Mouse (Mus musculus) midbrain, embryonic 13.5 days (tissue): ENCODE measurements around the gene Pitx3. TPM values are rescaled to one million over a fixed set of nuclear protein-coding genes. Genes with fewer than 3 reads are reported as not detected.
"Not testable (repeated sequence)": the region's sequence is repeated elsewhere in the genome, so short reads cannot be mapped to it uniquely, and the experiment has no call there.

Experiments used
- ATAC-seq: fragments of 200-750 bp; cut with Nextera tagmentation; 2 replicates; pipeline ENCODE4 v1.8.0; 2017; ENCODE audit warnings: mild to moderate bottlenecking, moderate TSS enrichment, moderate library complexity
- H3K27ac ChIP-seq: fragments of 300-500 bp; sonication (generic); 2 replicates; pipeline ENCODE4 v1.5.1; 2015; ENCODE audit warnings: inconsistent platforms, mild to moderate bottlenecking, moderate library complexity
- H3K27me3 ChIP-seq: fragments of 300-500 bp; sonication (generic); 2 replicates; pipeline ENCODE4 v1.6.1; 2015; ENCODE audit warnings: mild to moderate bottlenecking, inconsistent platforms
- H3K36me3 ChIP-seq: fragments of 300-500 bp; sonication (generic); 2 replicates; pipeline ENCODE4 v1.6.1; 2015; ENCODE audit warnings: mild to moderate bottlenecking, inconsistent platforms
- H3K4me1 ChIP-seq: fragments of 300-500 bp; sonication (generic); replicated peaks from 2 replicates; pipeline ENCODE4 v1.6.1; 2015; ENCODE audit warnings: inconsistent platforms
- H3K4me2 ChIP-seq: fragments of 300-500 bp; sonication (generic); replicated peaks from 2 replicates; pipeline ENCODE4 v1.6.1; 2015; ENCODE audit warnings: moderate library complexity, mild to moderate bottlenecking, inconsistent platforms
- H3K4me3 ChIP-seq: fragments of 300-500 bp; sonication (generic); replicated peaks from 2 replicates; pipeline ENCODE4 v1.5.1; 2015; ENCODE audit warnings: mild to moderate bottlenecking, inconsistent platforms
- H3K9ac ChIP-seq: fragments of 300-500 bp; sonication (generic); replicated peaks from 2 replicates; pipeline ENCODE4 v1.6.1; 2015; ENCODE audit warnings: mild to moderate bottlenecking, inconsistent platforms
- H3K9me3 ChIP-seq: fragments of 300-500 bp; sonication (generic); 2 replicates; pipeline ENCODE4 v1.6.1; 2016; ENCODE audit warnings: mild to moderate bottlenecking, inconsistent platforms
- WGBS: fragments of 180-500 bp; shearing (Covaris S2); methylation state at CpG from one replicate; pipeline ENCODE4 v1.1.7; 2015; 5-methylcytosine and 5-hydroxymethylcytosine counted together
- polyA plus RNA-seq: library from polyadenylated mRNA; unstranded; fragments of >200 nt; fragmentation: Nextera tagmentation; extraction: Ambion mirVana; gene quantifications from 2 replicates; pipeline ENCODE4 v1.2.1, GENCODE M21; 2015

The Pitx3 gene
- polyA plus RNA-seq, 1 experiment from 2014 or later: 9.9 TPM

DNA sequence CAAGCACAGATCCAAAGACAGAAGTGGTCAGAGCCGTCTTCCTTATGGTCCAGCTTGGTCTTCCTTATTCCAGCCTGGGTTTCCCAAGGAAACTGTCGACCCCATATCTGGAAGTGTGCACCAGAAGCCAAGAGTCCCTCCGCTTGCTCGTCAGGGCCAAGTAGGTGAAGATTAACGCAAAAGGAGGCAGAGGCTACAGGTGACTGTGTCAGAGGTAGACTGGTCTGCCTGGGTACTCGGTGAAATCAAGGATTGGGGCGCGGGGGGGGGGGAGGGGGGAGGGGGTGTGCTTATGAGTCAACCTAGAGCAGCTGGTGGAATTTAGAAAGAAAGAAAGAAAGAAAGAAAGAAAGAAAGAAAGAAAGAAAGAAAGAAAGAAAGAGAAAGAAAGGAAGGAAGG lies 16.8 kb downstream of the Pitx3 start:
- Histone ChIP-seq H3K9ac (no peak overlapping the region), H3K4me2 (peak overlapping the region; percentile 41; the same call in 1 of the 2 replicates), H3K27ac (no peak overlapping the region), H3K27me3 (peaks cover 66% of the 10 kb centered on the region), H3K4me1 (peaks cover 17% of the 10 kb centered on the region), H3K4me3 (peak overlapping the region; percentile 17; the same call in 1 of the 2 replicates), H3K9me3 (no peaks in the 10 kb centered on the region), H3K36me3 (no peaks in the 10 kb centered on the region)
- no peak for ATAC-seq
- 10% methylated on average over 6 of the region's 8 CpGs for WGBS

DNA sequence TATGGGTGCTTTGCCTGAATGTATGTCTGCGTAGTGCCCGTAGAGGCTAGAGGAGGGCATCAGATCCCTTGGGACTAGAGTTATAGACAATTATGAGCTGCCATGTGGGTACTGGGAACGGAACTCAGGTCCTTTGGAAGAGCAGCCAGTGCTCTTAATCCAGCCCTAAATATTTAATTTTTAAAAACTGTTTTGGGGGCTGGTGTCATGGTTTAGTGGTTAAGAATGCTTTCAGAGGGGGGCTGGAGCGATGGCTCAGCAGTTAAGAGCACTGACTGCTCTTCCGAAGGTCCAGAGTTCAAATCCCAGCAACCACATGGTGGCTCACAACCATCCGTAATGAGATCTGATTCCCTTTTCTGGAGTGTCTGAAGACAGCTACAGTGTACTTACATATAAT lies 18.4 kb downstream of the Pitx3 start:
- not testable (repeated sequence) for H3K4me1 ChIP-seq, H3K9ac ChIP-seq, H3K9me3 ChIP-seq, ATAC-seq, H3K4me3 ChIP-seq, H3K27ac ChIP-seq, H3K4me2 ChIP-seq, H3K36me3 ChIP-seq
- 75% methylated on average over 6 of the region's 6 CpGs for WGBS
- peaks cover 53% of the 10 kb centered on the region for H3K27me3 ChIP-seq

DNA sequence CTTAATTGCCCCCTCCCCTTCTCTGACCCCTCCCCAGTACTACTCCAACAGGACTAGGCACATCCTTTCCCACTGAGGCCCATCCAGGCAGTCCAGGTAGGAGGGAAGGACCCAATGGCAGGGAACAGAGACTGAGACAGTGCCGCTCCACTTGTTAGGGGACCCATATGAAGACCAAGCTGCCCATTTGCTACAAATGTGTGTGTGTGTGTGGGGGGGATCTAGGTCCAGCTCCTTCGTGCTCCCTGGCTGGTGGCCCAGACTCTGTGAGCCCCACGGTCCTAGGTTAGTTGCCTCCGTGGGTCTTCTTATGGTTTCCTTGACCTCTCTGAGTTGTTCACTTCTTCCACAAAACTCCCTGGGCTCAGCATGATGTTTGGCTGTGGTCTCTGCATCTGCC lies 21.8 kb downstream of the Pitx3 start:
- Histone ChIP-seq H3K27ac (no peak overlapping the region), H3K27me3 (peaks cover 19% of the 10 kb centered on the region), H3K4me2 (no peak overlapping the region), H3K4me1 (no peaks in the 10 kb centered on the region), H3K9ac (no peak overlapping the region), H3K9me3 (no peaks in the 10 kb centered on the region), H3K4me3 (no peak overlapping the region), H3K36me3 (no peaks in the 10 kb centered on the region)
- WGBS: 86% methylated on average over 4 of the region's 4 CpGs
- ATAC-seq: no peak

DNA sequence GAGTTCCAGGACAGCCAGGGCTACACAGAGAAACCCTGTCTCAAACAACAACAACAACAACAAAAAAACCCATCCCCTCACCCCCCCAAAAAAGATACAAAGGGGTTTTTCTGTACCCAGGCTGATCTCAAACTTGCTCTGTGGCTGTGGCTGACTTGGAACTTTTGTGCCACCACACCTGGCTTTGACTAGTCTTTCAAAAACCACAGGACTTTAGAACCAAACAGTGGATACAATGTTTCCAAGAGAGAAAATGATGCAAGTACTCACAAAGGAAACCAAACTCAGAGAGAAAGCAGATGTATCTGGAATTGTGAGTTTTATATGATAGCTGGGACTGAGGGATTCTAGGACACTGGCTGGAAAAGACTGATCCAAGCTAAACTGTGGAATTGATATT lies 23.5 kb downstream of the Pitx3 start:
- Histone ChIP-seq H3K9me3 (no peaks in the 10 kb centered on the region), H3K36me3 (no peaks in the 10 kb centered on the region), H3K4me2 (no peak overlapping the region), H3K4me3 (no peak overlapping the region), H3K9ac (no peak overlapping the region), H3K4me1 (no peaks in the 10 kb centered on the region), H3K27me3 (0 out of 2 replicates have a peak, but pooled peaks cover 5% of the 10 kb centered on the region), H3K27ac (no peak overlapping the region)
- no peak for ATAC-seq

DNA sequence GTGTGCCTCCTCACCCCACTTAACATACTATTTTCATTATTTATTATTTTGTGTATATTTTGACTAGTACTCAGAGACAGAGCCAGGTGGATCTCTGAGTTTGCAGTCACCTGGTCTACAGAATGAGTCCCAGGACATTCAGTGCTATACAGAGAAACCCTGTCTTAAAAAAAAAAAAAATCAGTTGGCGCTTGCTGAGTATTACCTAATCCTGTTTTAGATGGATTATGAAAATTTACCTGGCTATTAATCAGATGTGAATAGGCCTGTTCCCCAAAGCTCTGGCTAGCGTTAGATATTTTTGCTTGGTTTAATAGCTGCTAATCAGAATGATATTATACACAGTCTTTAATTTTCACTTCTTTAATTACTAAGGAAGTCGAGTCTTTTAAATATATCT lies 24.2 kb downstream of the Pitx3 start:
- WGBS: 85% methylated on average over 3 of the region's 3 CpGs
- no peak overlapping the region for H3K4me3 ChIP-seq
- no peak for ATAC-seq
- H3K27me3 ChIP-seq: 0 out of 2 replicates have a peak, but pooled peaks cover 5% of the 10 kb centered on the region
- no peak overlapping the region for H3K9ac ChIP-seq
- H3K36me3 ChIP-seq: no peaks in the 10 kb centered on the region
- H3K4me1 ChIP-seq: no peaks in the 10 kb centered on the region
- no peaks in the 10 kb centered on the region for H3K9me3 ChIP-seq
- H3K4me2 ChIP-seq: no peak overlapping the region
- H3K27ac ChIP-seq: no peak overlapping the region

DNA sequence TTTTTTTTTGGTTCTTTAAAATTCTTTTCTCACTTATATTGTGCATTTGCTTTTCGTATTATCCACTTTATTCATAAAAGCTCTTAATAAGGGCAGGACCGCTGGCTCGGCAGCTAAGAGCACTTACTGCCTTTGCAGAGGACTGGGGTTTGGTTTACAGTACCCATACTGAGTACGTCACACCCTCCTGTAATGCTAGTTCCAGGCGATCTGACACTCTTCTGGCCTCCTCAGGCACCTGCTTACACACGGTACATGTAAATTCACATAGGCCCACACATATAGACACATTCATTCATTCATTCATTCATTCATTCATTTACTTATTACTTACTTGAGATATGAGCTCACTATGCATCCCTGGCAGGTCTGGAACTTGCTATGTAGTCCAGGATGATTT lies 27.3 kb downstream of the Pitx3 start:
- H3K9me3 ChIP-seq: no peaks in the 10 kb centered on the region
- no peak overlapping the region for H3K9ac ChIP-seq
- H3K27ac ChIP-seq: no peak overlapping the region
- H3K36me3 ChIP-seq: no peaks in the 10 kb centered on the region
- H3K4me3 ChIP-seq: no peak overlapping the region
- H3K4me1 ChIP-seq: no peaks in the 10 kb centered on the region
- H3K27me3 ChIP-seq: no peaks in the 10 kb centered on the region
- ATAC-seq: no peak
- H3K4me2 ChIP-seq: no peak overlapping the region
- WGBS: 82% methylated on average over 6 of the region's 6 CpGs

DNA sequence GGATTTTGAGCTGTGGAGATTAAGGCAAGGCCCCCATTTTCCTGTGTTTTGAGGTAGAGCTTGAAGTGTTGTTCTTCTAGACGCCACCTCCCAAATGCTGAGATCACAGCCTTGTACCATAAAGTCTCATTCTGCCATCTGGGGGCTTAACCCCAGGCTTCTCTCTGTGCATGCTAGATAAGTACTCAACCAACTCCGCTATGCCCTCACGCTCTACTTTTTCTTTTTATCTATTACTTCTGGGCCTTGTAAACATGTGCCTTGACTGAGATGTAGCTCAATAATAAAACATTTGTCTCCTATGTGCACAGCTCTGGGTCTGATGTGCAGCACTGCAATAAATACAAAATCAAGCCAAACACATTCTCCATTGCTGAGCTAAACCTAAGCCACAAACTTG lies 28.7 kb downstream of the Pitx3 start:
- Histone ChIP-seq H3K9ac (no peak overlapping the region), H3K36me3 (no peaks in the 10 kb centered on the region), H3K4me1 (no peaks in the 10 kb centered on the region), H3K27ac (no peak overlapping the region), H3K27me3 (no peaks in the 10 kb centered on the region), H3K4me3 (no peak overlapping the region), H3K4me2 (no peak overlapping the region), H3K9me3 (no peaks in the 10 kb centered on the region)
- WGBS: 90% methylated on average over 3 of the region's 3 CpGs
- no peak for ATAC-seq

DNA sequence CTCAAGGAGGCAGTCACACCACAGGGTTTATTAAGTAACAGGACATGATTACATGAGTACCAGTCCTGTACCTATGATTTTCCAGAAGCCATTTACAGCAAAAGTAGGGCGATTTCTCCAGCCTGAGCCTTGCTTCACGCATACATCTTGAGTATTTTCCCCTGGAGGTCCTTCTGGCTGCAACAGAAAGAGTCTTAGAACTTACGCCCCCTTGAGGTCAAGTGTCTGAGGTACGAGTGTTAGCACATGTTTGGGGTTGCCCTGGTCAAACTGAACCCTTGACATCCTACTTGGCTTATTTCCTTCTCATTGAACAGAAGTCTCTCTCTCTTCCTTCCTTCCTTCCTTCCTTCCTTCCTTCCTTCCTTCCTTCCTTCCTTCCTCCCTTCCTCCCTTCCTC lies 33.5 kb downstream of the Pitx3 start:
- ATAC-seq: no peak
- H3K4me2 ChIP-seq: no peak overlapping the region
- H3K27ac ChIP-seq: no peak overlapping the region
- H3K4me3 ChIP-seq: no peak overlapping the region
- H3K36me3 ChIP-seq: no peaks in the 10 kb centered on the region
- no peaks in the 10 kb centered on the region for H3K27me3 ChIP-seq
- H3K4me1 ChIP-seq: no peaks in the 10 kb centered on the region
- no peak overlapping the region for H3K9ac ChIP-seq
- no peaks in the 10 kb centered on the region for H3K9me3 ChIP-seq
- 47% methylated on average over 4 of the region's 4 CpGs for WGBS

DNA sequence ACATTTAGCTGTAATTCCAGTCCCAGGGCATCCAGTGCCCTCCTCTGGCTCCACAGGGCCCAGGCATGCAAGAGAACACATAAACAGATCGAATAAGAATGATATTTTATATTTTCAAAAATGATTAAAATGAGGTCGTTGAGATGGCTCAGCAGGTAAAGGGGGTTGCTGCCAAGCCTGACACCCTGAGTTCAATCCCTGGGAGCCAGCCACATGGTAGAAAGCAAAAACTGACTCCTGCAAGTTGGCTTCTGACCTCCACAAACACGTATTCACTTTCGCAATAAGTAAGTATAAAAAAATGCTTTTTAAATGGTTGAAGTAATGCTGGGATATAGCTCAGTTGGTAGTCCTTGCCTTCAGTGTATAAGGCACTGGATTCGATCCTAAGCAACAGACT lies 37.3 kb downstream of the Pitx3 start:
- Histone ChIP-seq H3K9ac (no peak overlapping the region), H3K36me3 (no peaks in the 10 kb centered on the region), H3K4me2 (no peak overlapping the region), H3K9me3 (no peaks in the 10 kb centered on the region), H3K27ac (no peak overlapping the region), H3K27me3 (no peaks in the 10 kb centered on the region), H3K4me1 (no peaks in the 10 kb centered on the region), H3K4me3 (no peak overlapping the region)
- ATAC-seq: no peak
- WGBS: 92% methylated on average over 5 of the region's 5 CpGs

DNA sequence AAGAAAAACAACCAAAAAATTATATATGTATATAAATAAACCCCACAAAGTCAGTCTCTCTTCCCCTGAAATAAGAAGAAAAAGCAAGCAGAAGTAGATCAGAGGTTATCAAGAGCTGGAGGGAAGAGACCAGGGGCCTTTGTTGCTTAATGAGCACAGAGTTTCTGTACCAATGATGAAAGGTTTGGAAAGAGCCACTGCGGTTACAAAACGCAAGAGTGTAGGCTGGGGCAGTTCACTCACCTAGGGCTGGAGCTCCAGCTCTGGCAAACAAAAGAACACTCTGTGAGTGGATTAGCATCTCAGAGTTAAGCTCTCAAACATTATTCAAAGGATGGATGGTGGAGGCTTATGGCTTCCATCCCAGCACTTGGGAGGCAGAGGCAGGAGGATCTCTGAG lies 37.9 kb downstream of the Pitx3 start:
- H3K9me3 ChIP-seq: no peaks in the 10 kb centered on the region
- no peak overlapping the region for H3K27ac ChIP-seq
- no peaks in the 10 kb centered on the region for H3K36me3 ChIP-seq
- H3K4me2 ChIP-seq: no peak overlapping the region
- no peak overlapping the region for H3K4me3 ChIP-seq
- H3K9ac ChIP-seq: no peak overlapping the region
- no peaks in the 10 kb centered on the region for H3K4me1 ChIP-seq
- ATAC-seq: no peak
- WGBS: 83% methylated on average over 2 of the region's 2 CpGs
- no peaks in the 10 kb centered on the region for H3K27me3 ChIP-seq

DNA sequence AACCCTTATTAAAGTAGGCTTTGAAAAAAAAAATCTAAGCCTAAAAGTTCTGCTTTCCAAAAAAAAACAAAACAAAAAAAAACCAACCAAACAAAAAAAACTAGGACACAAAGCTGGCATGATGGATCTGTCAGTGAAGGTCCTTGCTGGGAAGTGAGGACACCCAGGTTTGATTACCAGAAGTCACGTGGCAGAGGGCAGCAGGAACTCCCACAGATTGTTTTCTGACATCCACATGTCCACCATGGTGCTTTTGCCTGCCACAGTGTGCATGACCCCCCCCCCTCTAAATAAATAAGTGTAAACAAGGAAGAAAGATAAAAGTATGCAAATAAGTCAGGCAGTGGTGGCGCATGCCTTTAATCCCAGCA lies 44.0 kb downstream of the Pitx3 start:
- WGBS: 82% methylated on average over 2 of the region's 2 CpGs
- ATAC-seq: no peak
- no peaks in the 10 kb centered on the region for H3K27me3 ChIP-seq
- H3K9me3 ChIP-seq: no peaks in the 10 kb centered on the region
- H3K9ac ChIP-seq: no peak overlapping the region
- H3K4me3 ChIP-seq: no peak overlapping the region
- H3K27ac ChIP-seq: no peak overlapping the region
- no peaks in the 10 kb centered on the region for H3K36me3 ChIP-seq
- no peaks in the 10 kb centered on the region for H3K4me1 ChIP-seq
- no peak overlapping the region for H3K4me2 ChIP-seq

DNA sequence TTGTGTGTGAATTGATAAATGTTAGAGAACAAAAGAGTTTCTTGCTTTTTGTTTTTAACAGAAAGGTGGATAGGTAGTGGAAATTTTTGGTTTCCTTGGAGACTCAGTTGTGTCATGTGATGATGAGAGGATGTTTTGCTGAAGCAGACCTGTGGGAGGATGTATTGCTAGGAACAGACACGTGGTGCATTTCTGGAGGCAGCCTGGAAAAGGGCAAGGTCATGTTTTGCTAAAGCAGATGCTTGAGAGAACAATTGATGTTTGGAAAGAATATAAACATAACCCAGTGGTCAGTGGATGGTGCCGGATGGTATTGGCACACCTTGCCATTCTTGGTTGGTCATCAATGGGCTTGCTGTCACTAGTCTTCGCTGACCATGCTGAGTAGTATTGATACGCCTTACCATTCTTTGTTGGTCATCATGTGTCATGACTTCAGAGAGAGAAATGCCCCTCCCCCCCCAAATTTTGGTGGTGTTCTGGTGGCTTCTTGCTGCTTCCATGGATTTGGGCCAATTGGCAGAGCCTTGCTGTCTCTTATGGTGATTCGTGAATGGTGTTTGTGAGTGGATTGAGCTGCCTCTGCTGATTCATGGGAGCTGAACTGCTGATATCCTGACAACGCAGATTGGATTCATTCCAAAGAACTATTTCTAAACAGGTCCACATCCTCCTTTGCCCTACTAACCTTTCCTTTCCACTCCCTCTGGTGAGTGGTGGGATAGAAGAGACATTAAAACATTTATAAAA lies 44.5 kb downstream of the Pitx3 start:
- WGBS: 85% methylated on average over 6 of the region's 6 CpGs
- Histone ChIP-seq H3K27ac (no peak overlapping the region), H3K9ac (no peak overlapping the region), H3K4me2 (no peak overlapping the region), H3K4me1 (no peaks in the 10 kb centered on the region), H3K9me3 (no peaks in the 10 kb centered on the region), H3K36me3 (no peaks in the 10 kb centered on the region), H3K4me3 (no peak overlapping the region), H3K27me3 (no peaks in the 10 kb centered on the region)
- no peak for ATAC-seq

DNA sequence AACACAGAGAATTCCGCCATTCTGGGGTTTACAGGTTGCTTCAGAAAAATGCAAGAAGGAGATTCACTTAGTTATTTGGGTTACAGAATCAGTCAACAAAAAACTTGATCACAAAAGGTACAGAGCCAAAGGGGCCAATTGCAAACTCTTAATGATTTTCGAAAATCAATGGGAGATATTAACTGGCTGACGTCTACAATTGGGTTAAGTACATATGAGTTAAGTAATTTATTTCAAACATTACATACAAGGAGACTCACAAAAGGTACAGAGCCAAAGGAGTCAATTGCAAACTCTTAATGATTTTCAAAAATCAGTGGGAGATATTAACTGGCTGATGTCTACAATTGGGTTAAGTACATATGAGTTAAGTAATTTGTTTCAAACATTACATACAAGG lies 48.6 kb downstream of the Pitx3 start:
- no peak for ATAC-seq
- WGBS: 89% methylated on average over 3 of the region's 3 CpGs
- H3K4me3 ChIP-seq: no peak overlapping the region
- no peaks in the 10 kb centered on the region for H3K9me3 ChIP-seq
- H3K4me1 ChIP-seq: no peaks in the 10 kb centered on the region
- H3K9ac ChIP-seq: no peak overlapping the region
- H3K36me3 ChIP-seq: no peaks in the 10 kb centered on the region
- H3K27me3 ChIP-seq: no peaks in the 10 kb centered on the region
- H3K27ac ChIP-seq: no peak overlapping the region
- no peak overlapping the region for H3K4me2 ChIP-seq
